Mouse (Mus musculus) splenic B cell, adult 2 months (primary cell): ENCODE results near the gene B4galnt2.
A peak's percentile ranks its signal among the peaks of the same experiment; 100 is the strongest.
"Not testable (repeated sequence)": the region's sequence is repeated elsewhere in the genome, so short reads cannot be mapped to it uniquely, and the experiment has no call there.

Source experiments
- DNase-seq: peaks from one replicate; pipeline ENCODE4 v3.0.0-alpha.2; 2011; ENCODE audit warnings: low read depth, low spot score
- H3K27me3 ChIP-seq: 2 replicates; pipeline ENCODE4 v1.6.1; 2012; ENCODE audit warnings: mild to moderate bottlenecking, low read length, moderate library complexity, mixed read lengths; ENCODE audit not compliant: control insufficient read depth, poor library complexity, insufficient read depth, severe bottlenecking
- H3K36me3 ChIP-seq: 2 replicates; pipeline ENCODE4 v1.6.1; 2012; ENCODE audit warnings: mild to moderate bottlenecking, low read length, moderate library complexity, mixed read lengths; ENCODE audit not compliant: control insufficient read depth, poor library complexity, insufficient read depth, severe bottlenecking

B4galnt2 gene

DNA sequence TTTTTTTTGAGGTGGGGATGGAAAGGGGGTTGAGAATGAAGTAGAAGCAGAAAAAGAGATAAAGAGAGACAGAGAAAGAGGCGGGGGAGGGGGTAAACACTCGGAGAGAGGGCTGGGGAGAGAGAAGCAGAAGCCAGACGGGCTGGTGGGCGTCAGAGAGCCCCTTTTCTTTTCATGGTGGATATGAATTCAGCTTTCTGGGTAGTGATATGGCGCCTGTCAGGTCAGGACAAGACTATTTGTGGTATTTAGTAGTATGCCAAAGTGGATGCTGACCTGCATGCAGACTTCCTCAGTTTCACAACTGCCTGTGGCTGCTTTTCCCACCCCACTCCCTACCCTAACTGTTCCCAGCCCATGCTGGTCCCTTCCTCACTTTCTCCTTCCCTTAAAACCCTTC is 1.7 kb upstream of the B4galnt2 start:
- no peak for DNase-seq
- H3K27me3 ChIP-seq: no peaks in the 10 kb centered on the region; the same call in 1 of the 2 replicates

DNA sequence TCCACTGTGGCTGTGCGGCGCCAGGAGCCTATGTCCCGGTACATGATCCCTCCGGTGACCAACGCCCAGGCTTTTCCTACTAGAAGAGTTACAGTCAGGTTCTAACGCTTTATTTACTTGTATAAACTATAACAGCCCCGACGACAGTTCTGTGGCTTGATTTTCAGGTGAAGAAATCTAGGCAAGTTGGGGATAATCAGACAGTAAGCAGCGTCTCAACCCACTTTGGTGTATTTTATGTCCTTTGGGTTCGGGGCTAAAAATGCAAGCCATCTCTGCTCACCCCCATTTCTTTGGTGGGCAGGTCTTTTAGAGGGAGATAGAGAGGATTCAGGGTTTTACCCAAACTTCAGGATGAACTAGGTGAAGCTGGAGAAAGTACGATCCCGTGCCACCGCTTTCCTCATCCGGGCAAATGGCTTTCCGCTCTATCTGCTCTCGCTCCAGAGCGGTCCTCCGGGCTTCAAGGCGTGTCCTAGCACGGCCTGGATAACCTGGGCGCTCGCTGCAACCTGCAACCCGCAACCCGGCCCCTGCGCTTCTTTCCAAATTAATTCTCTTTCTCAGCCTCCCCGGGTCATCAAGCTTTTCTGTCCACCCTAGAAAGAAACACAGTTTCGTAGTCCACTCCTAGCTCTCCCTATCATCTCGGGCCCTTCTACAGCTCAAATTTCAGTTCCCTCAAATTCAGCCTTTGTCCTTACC is 467 bp upstream of the B4galnt2 start:
- Histone ChIP-seq H3K36me3 (no peaks in the 10 kb centered on the region), H3K27me3 (no peaks in the 10 kb centered on the region; the same call in 1 of the 2 replicates)
- DNase-seq: peak; percentile 14

More for the DNA sequence above, 1.7 kb upstream of the B4galnt2 start:
- H3K36me3 ChIP-seq: no peaks in the 10 kb centered on the region

DNA sequence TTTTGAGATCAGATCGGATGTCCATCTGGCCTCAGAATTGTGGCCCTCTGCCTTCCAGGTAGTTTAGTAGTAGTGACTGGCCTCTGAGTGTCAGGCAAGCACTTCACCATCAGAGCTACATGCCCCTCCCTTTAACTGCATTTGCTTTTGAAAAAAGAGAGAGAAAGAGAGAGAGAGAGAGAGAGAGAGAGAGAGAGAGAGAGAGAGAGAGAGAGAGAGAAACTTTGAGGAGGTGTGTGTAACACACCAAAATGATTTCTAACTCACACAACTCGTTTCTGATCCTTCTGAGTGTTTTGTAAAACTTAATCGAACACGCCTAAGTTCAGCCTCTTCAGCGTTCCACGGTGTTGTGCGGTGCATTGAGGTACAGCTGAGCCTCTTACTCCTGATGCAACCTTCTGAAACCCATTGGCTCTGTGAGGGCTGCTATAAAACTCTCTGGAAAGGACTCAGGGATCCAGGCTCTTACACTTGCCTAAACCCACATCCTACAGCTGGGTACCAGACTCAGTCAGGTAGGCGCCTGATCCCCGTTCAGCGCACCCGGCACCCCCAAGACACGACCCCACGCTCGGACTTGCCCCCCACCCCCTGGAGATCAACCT is 628 bp downstream of the B4galnt2 start:
- Histone ChIP-seq H3K36me3 (no peaks in the 10 kb centered on the region), H3K27me3 (no peaks in the 10 kb centered on the region; the same call in 1 of the 2 replicates)
- peak; percentile 11 for DNase-seq

DNA sequence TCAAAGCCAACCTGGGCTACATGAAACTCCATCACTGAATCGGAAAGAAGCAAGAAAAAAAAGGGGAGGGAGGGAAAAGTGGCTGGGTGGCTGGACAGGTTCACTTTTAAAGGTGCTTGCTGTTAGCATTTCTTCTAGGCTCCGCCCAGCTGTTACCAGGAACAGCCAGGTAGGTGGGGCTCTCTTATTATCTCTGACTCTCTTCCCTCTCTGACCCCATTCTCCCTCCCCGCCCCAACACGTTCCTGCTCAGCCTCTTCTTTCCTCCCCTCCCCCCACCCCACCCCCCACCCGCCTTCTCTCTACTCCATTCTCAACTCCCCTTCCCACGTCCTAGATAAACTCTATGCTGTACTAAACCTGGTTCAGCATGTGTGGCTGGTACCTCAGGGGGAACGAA is 3.1 kb downstream of the B4galnt2 start:
- DNase-seq: no peak
- Histone ChIP-seq H3K27me3 (no peaks in the 10 kb centered on the region; the same call in 1 of the 2 replicates), H3K36me3 (no peaks in the 10 kb centered on the region)

DNA sequence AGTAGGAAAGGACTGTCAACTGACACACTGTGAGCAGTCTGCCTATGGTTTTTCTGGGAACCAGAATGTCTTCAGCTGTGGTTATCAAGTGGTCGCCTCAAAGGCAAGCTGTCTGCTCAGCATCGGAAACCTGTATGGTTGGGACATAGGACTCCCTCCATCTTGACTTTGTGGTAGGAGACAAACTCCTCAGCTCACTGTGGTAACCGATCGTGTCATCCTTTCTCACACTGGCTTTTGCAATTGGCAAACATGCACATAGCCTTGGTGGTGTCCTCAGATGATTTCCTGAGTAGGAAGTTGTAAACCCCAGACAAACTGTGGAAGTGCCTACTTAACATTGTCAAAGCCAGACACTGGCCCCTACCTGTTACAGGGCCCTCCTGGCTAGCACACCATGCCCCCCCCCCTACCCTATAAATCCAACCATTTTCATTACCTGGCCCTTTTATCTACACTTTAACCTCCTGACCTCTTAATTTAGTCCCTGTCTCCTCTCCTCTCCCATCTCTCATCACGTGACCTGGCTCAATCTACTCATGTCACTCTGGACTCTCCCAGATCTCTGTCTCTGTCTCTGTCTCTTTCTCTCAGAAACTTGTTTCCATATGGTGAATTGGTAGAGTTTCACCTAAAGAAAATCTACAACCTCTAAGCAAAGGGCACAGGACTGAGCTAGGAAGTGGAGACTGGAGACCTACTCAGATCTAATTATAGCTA is 6.7 kb downstream of the B4galnt2 start:
- Histone ChIP-seq H3K36me3 (no peaks in the 10 kb centered on the region), H3K27me3 (no peaks in the 10 kb centered on the region)
- no peak for DNase-seq

DNA sequence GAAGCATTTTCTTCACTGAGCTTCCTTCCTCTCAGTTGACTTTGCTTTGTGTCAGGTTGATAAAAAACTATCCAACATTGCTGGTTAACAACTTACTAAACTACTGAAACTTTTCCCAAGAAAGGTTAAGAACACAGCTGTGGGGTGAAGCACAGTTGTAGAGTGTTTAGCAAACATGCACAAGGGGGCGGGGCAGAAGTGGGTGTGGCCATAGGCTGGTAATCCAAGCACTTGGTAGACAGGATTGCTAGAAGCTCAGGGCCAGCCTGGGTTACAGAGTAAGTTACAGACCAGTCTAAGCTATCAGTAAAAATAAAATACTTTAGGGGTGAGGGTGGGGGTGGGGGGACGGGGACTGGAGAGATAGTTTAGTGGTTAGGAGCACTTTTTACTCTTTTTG is 10.4 kb downstream of the B4galnt2 start:
- Histone ChIP-seq H3K36me3 (no peaks in the 10 kb centered on the region), H3K27me3 (no peaks in the 10 kb centered on the region)
- DNase-seq: no peak

DNA sequence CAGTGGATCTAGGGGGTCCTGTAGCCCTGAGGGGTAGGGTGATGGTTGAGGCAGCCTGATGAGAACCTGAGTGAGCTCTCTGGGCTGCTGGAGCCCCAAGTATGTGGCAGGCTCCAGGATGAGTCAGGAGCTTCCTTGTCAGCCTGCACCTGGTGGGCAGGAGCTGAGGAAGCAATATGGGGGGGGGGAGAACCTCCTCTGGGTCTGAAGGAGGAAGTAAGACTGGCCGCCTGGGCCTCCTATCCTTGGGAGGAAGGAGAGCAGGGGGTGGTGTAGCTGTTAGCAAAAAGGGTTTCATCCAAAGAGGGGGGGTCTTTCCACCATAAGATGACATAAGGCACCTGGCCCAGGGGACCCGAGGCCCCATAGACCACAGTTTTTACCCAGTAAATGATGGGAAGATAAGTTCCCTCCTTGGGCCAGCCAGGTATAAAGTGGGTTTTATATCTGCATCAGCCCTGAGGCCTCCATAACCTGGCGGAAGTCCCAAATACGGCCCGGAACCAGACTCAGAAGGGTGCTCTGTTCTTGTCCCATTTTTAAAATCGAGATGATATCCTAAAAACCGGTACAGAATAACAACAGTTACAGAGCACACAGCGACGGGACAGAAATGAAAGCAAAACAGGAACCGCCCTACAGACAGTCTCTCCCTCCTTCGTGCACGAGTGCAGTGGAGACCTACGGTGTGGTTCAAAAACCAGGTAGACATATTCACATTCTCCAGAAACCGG is 18.1 kb downstream of the B4galnt2 start:
- H3K36me3 ChIP-seq: no peaks in the 10 kb centered on the region
- H3K27me3 ChIP-seq: no peaks in the 10 kb centered on the region
- peak; percentile 63 for DNase-seq

DNA sequence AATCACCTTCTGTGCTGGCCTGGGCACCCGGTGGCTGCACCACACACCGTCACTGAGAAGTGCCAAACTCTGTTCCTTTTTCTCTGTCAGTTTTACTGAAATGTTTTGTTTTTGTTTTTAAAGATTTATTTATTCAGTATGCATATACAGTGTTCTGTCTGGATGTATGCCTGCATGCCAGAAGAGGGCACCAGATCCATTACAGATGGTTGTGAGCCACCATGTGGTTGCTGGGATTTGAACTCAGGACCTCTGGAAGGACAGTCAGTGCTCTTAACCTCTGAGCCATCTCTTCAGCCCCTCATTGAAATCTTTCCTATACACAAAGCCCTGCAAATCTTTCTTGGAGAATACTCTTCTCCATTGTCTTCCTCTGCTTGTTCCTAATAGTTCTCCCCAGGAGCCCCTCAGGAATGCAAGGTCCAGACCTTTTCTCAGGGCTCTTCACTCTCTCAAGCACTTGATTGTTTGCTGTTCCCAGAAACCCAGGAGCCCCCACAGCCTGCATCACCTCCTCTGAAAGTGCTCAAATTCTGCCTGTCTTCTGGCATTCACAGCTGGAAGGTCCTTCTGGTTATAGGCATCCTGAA is 24.1 kb downstream of the B4galnt2 start:
- DNase-seq: no peak
- no peaks in the 10 kb centered on the region for H3K27me3 ChIP-seq

DNA sequence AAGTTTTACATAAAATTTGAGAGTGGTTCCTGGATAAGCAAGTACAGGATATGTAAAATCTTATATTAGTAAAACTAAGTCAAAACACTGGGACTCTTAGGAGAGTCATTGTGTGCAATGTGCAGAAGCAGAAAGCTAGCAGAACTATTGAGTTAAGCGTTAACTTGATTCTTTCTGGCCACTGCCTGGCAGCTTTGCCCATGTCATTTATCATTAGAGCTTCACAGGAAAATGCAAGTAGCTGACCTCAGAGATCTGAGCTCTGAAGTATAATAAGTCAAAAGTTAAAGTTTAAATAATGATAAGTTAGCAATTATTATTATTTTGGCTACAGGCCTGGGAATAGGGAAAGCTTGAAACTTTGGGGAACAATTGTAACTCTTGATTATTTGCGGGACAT is 34.8 kb downstream of the B4galnt2 start:
- H3K27me3 ChIP-seq, H3K36me3 ChIP-seq, DNase-seq: not testable (repeated sequence)

More for the DNA sequence above, 24.1 kb downstream of the B4galnt2 start:
- H3K36me3 ChIP-seq: no peaks in the 10 kb centered on the region

DNA sequence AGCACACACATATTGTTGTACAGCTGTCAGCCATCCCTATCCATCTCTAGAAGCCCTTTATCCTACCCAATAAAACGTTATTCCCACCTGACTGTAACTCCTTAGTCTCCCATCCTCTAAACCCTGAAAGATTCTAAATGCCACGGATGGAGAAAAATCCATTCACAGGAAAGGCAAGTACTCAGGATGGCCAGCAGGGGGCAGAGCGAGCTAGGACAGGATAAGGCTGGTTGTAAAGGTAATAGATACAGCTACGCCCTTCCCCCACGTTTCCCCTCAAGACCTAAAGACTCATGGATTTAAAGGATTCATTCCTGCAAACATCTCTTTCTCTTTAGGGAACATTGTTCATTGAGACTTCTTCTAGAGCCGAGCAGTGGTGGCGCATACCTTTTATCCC is 38.4 kb downstream of the B4galnt2 start:
- DNase-seq: peak; percentile 74
- Histone ChIP-seq H3K36me3 (no peaks in the 10 kb centered on the region), H3K27me3 (no peaks in the 10 kb centered on the region)

DNA sequence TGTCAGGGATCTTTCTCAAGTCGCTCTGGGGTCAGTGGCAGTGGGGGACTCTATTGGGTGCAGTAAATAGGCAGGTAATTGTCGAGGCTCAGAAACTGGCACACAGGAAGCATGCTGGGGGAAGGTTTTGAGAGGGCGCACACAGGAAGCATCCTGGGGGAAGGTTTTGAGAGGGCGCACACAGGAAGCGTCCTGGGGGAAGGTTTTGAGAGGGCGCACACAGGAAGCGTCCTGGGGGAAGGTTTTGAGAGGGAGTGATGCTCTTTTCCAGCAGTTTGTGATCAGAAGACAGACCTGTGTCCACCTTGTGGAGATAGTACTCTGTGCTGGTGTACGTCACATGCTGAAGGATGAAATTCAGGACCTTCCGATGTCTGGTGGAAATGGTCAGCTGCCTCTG is 38.9 kb downstream of the B4galnt2 start:
- peak; percentile 43 for DNase-seq
- no peaks in the 10 kb centered on the region for H3K27me3 ChIP-seq
- H3K36me3 ChIP-seq: no peaks in the 10 kb centered on the region

DNA sequence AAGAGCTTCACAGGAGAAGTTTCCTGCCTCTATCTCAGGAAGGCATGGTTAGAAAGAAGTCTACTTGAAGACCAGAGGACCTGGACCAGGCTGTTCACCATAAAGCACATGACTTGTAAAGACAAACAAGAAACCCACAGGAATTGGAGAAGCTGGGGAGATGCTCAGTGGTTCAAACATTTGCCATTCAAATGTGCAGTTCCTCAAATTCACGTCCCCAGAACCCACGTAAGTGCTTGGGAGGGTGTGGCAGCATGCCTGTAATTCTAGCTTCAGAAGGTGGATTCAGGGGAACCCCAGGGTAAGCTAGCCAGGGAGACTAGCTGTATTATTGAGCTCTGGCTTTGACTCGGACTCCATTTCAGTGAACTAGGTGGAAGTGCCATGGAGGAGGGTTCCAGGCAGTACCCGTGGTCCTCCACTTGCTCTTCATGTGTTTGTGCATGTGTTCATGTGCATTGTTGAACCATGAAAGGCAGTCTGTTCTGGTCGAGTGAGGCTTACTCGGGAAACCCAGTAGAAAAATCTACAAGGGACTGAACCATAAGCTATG is 44.7 kb downstream of the B4galnt2 start:
- H3K27me3 ChIP-seq: no peaks in the 10 kb centered on the region
- no peaks in the 10 kb centered on the region for H3K36me3 ChIP-seq
- peak; percentile 78 for DNase-seq

DNA sequence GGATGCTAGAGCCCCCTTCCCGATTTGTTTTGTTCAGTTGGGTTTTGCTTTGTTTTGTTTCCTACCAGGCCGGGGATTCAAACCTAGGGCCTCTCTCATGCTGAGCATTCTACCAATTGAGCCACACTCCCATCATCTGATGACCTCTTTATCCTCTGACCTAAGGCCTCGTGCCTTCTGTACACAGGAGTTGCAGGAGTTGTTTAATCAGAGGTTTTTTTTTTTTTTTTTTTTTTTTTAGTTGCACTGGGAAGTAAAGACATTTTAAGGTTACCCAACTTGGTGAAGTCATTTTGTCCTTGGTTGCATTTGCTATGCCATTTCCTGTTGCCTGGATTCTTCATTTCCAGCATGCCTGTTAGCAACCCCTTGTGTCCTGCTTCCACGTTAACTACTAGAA is 45.2 kb downstream of the B4galnt2 start:
- Histone ChIP-seq H3K36me3 (no peaks in the 10 kb centered on the region), H3K27me3 (no peaks in the 10 kb centered on the region)
- no peak for DNase-seq

DNA sequence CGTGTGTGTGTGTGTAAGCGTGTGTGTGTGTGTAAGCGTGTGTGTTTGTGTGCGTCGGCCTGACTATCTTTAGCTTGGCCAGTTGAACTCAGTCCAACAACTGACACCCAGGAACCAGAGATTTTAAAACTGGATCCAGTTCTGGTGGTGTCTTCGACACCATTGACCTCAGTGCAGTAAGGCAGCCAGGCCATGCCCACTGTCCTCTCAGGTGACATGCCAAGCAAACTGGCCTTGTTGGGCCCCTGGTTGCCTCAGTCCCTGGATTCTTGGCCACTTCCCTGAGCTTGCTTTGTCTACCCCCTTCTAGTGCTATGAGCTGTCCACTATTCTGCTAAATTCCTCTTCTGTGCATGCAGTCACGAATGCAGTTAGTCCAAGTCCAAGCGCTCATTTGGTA is 53.3 kb downstream of the B4galnt2 start:
- Histone ChIP-seq H3K27me3 (no peaks in the 10 kb centered on the region), H3K36me3 (no peaks in the 10 kb centered on the region)
- no peak for DNase-seq
